Mouse (Mus musculus): ENCODE data around the gene Dhx16.

DNA sequence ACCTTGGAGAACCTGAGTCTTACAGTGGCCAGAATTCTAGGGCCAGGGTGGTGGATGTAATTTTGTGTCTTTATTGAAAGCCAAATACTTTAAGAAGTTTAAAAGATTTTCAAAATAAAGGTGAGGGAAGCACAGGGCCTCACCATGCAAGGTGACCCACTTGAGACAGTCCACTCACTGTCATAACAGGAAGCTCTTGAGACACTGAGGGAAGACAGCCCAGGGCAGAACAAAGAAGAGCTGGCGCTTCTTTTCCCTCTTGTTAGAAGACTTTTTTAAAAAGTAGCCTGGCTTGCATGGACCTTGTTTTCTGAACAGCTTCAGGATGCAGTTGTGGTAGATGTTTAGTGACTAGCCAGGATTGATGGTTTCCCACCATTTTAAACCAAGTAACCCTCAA is 40.8 kb downstream of the Dhx16 start:
- TF ChIP-seq CTCF (IDR thresholded peaks at IDR 0.05; ENCODE audit: control insufficient read depth, insufficient read depth, insufficient read length) (no peak), MYOD1 (IDR thresholded peaks at IDR 0.05; ENCODE audit: control insufficient read depth, insufficient read length, low read depth) (no peak), MAX (IDR thresholded peaks at IDR 0.05) (no peak), USF1 (IDR thresholded peaks at IDR 0.05; ENCODE audit: low read depth) (no peak), CEBPB (IDR thresholded peaks at IDR 0.05; ENCODE audit: low read depth) (no peak), MYOG (IDR thresholded peaks at IDR 0.05; ENCODE audit: control insufficient read depth, extremely low read depth, insufficient read length) (no peak), FOSL1 (IDR thresholded peaks at IDR 0.05; ENCODE audit: insufficient read depth, low read length, poor library complexity, severe bottlenecking) (no peak)

Measured in C2C12 (cell line).